Mouse (Mus musculus): ENCODE measurements around the gene Apoh.

GRCm38 (mm10) chr11:108377680-108378362, 34.7 kb downstream of the Apoh start:
- TF ChIP-seq E2F4 (IDR thresholded peaks at IDR 0.05; ENCODE audit: insufficient read depth) (no peak), POLR2A (IDR thresholded peaks at IDR 0.05; ENCODE audit: insufficient read length, low read depth) (no peak), TCF3 (IDR thresholded peaks at IDR 0.05; ENCODE audit: insufficient read length, low read depth) (no peak), USF1 (IDR thresholded peaks at IDR 0.05; ENCODE audit: low read depth) (no peak), MYOD1 (IDR thresholded peaks at IDR 0.05; ENCODE audit: control insufficient read depth in 1 of 3, insufficient read length in 2 of 3, low read depth in 2 of 3) (no peak)
